Mouse (Mus musculus): ENCODE results near the gene Chgb. TPM values are rescaled to one million over a fixed set of nuclear protein-coding genes. Genes with fewer than 3 reads are reported as not detected.

The Chgb gene
- polyA plus RNA-seq, 1 experiment, result 0.04 TPM

DNA sequence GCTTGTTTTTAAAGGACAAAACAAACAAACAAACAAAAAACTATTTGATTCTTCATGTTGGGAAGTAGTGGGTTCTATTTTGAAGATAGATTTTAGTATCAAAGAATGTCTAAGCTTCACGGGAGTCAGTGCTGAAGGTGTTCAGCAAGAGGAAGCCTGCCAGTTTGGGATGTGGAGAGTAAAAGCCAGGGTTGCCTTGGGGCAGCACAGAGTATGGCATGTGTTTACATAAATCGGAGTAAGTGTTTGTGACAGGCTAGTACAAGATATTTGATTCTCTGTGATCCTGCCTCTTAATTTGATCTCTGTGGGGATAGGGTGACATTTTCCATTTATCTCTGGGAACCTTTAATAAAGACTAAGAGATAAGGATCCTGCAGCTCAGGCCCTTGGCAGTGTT lies 28.7 kb upstream of the Chgb start:
- no peak overlapping the region for H3K4me2 ChIP-seq (ENCODE audit: low read depth)
- H3K27me3 ChIP-seq (ENCODE audit: control insufficient read depth, insufficient read depth, insufficient read length), result no peaks in the 10 kb centered on the region
- TF ChIP-seq POLR2A (IDR thresholded peaks at IDR 0.05; ENCODE audit: insufficient read length, low read depth) (no peak), E2F4 (IDR thresholded peaks at IDR 0.05; ENCODE audit: insufficient read depth) (no peak), MYOG (IDR thresholded peaks at IDR 0.05; ENCODE audit: control insufficient read depth in 1 of 3, insufficient read depth in 1 of 3, insufficient read length in 2 of 3, low read depth in 2 of 3) (no peak), MYOD1 (IDR thresholded peaks at IDR 0.05; ENCODE audit: control insufficient read depth in 1 of 3, insufficient read length in 2 of 3, low read depth in 2 of 3) (no peak), POLR2AphosphoS2 (IDR thresholded peaks at IDR 0.05; ENCODE audit: insufficient read length, low read depth) (no peak), MAX (IDR thresholded peaks at IDR 0.05; ENCODE audit: low read depth) (no peak), USF1 (IDR thresholded peaks at IDR 0.05; ENCODE audit: low read depth) (no peak), SRF (IDR thresholded peaks at IDR 0.05; ENCODE audit: control insufficient read depth, insufficient read length, low read depth) (no peak), TCF12 (IDR thresholded peaks at IDR 0.05; ENCODE audit: insufficient read depth, poor library complexity, severe bottlenecking) (no peak), CEBPB (IDR thresholded peaks at IDR 0.05; ENCODE audit: insufficient read depth, poor library complexity, severe bottlenecking) (no peak), REST (IDR thresholded peaks at IDR 0.05; ENCODE audit: insufficient read depth, insufficient read length) (no peak), TCF3 (IDR thresholded peaks at IDR 0.05; ENCODE audit: insufficient read length, low read depth) (no peak)
- no peaks in the 10 kb centered on the region for H3K36me3 ChIP-seq (ENCODE audit: control insufficient read depth, insufficient read depth)
- H3ac ChIP-seq (ENCODE audit: control insufficient read depth, insufficient read length), result no peak overlapping the region
- H3K4me3 ChIP-seq, result no peak overlapping the region
- no peaks in the 10 kb centered on the region for H3K79me2 ChIP-seq (ENCODE audit: control insufficient read depth, insufficient read depth)

DNA sequence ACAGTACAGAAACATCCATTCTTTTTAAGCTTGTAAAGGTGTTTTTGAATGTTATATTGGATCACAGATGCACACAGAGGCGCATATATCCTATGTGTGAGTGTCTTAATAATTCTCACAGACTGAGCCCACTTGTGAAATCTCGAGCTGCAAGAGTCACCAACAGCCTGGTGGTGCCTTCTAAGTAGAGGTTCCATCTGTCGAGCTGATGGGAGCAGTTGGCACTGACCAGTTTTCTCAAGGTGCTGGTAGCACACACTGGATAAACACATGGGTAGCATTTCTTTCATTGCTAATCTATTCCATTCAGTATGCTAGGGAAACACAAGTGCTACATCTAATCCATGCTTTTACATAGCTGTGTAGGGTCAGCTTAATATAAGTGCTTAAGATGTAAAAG lies 27.9 kb upstream of the Chgb start:
- Histone ChIP-seq H3K4me3 (no peak overlapping the region), H3K36me3 (ENCODE audit: control insufficient read depth, insufficient read depth) (no peaks in the 10 kb centered on the region), H3K27me3 (ENCODE audit: control insufficient read depth, insufficient read depth, insufficient read length) (no peaks in the 10 kb centered on the region), H3ac (ENCODE audit: control insufficient read depth, insufficient read length) (no peak overlapping the region), H3K79me2 (ENCODE audit: control insufficient read depth, insufficient read depth) (no peaks in the 10 kb centered on the region), H3K4me2 (ENCODE audit: low read depth) (no peak overlapping the region)
- TF ChIP-seq POLR2AphosphoS2 (IDR thresholded peaks at IDR 0.05; ENCODE audit: insufficient read length, low read depth) (no peak), USF1 (IDR thresholded peaks at IDR 0.05; ENCODE audit: low read depth) (no peak), REST (IDR thresholded peaks at IDR 0.05; ENCODE audit: insufficient read depth, insufficient read length) (no peak), MYOD1 (IDR thresholded peaks at IDR 0.05; ENCODE audit: control insufficient read depth in 1 of 3, insufficient read length in 2 of 3, low read depth in 2 of 3) (no peak), MAX (IDR thresholded peaks at IDR 0.05; ENCODE audit: low read depth) (no peak), SRF (IDR thresholded peaks at IDR 0.05; ENCODE audit: control insufficient read depth, insufficient read length, low read depth) (no peak), POLR2A (IDR thresholded peaks at IDR 0.05; ENCODE audit: insufficient read length, low read depth) (no peak), CEBPB (IDR thresholded peaks at IDR 0.05; ENCODE audit: insufficient read depth, poor library complexity, severe bottlenecking) (no peak), E2F4 (IDR thresholded peaks at IDR 0.05; ENCODE audit: insufficient read depth) (no peak), TCF12 (IDR thresholded peaks at IDR 0.05; ENCODE audit: insufficient read depth, poor library complexity, severe bottlenecking) (no peak), TCF3 (IDR thresholded peaks at IDR 0.05; ENCODE audit: insufficient read length, low read depth) (no peak), MYOG (IDR thresholded peaks at IDR 0.05; ENCODE audit: control insufficient read depth in 1 of 3, insufficient read depth in 1 of 3, insufficient read length in 2 of 3, low read depth in 2 of 3) (no peak)

DNA sequence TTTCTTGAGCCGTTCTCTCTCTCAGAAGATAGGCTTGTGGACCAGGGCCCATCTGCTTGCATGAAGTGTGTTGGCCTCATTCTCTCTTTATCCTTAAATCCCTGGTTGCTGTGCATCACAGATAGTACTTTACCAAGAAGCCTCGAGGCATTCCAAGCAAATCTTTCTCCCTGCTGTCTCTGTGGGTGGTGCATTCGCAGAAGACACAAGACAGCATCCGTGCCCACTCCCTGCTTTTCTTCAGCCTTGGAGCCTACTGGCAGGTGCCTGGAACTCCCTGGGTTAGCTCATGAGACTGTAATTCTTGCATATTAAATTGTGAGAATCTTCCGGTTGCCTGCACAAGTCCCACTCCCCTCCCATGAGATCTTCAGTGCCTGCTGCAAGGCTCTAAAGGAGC lies 23.2 kb upstream of the Chgb start:
- no peak overlapping the region for H3K4me3 ChIP-seq
- TF ChIP-seq POLR2A (IDR thresholded peaks at IDR 0.05; ENCODE audit: insufficient read length, low read depth) (no peak), USF1 (IDR thresholded peaks at IDR 0.05; ENCODE audit: low read depth) (no peak), REST (IDR thresholded peaks at IDR 0.05; ENCODE audit: insufficient read depth, insufficient read length) (no peak), TCF12 (IDR thresholded peaks at IDR 0.05; ENCODE audit: insufficient read depth, poor library complexity, severe bottlenecking) (no peak), CEBPB (IDR thresholded peaks at IDR 0.05; ENCODE audit: insufficient read depth, poor library complexity, severe bottlenecking) (no peak), MAX (IDR thresholded peaks at IDR 0.05; ENCODE audit: low read depth) (no peak), SRF (IDR thresholded peaks at IDR 0.05; ENCODE audit: control insufficient read depth, insufficient read length, low read depth) (no peak), MYOG (IDR thresholded peaks at IDR 0.05; ENCODE audit: control insufficient read depth in 1 of 3, insufficient read depth in 1 of 3, insufficient read length in 2 of 3, low read depth in 2 of 3) (no peak), TCF3 (IDR thresholded peaks at IDR 0.05; ENCODE audit: insufficient read length, low read depth) (no peak), POLR2AphosphoS2 (IDR thresholded peaks at IDR 0.05; ENCODE audit: insufficient read length, low read depth) (no peak), MYOD1 (IDR thresholded peaks at IDR 0.05; ENCODE audit: control insufficient read depth in 1 of 3, insufficient read length in 2 of 3, low read depth in 2 of 3) (no peak), E2F4 (IDR thresholded peaks at IDR 0.05; ENCODE audit: insufficient read depth) (no peak)

DNA sequence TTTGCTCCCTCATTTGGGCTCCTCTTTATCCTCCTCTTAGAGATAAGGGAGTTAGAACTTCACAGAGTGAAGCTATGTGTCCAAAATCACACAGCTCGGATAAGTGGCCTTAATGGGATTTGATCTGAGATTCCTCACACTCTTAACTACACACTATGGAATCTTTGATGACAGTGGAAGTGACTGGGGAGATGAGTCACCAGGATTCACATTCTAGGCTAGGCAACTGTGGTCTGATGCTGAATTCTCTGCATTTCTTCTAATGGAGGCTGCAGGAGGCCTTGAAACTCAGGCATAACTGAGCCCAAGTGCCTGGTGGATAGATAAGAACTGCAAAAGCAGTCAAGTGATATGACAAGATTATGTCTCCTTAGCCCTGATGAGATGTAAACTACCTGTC lies 10.3 kb upstream of the Chgb start:
- no peak overlapping the region for H3K4me2 ChIP-seq (ENCODE audit: low read depth)
- no peaks in the 10 kb centered on the region for H3K79me2 ChIP-seq (ENCODE audit: control insufficient read depth, insufficient read depth)
- no peak for TF ChIP-seq MAX (IDR thresholded peaks at IDR 0.05; ENCODE audit: low read depth)
- no peak for TF ChIP-seq REST (IDR thresholded peaks at IDR 0.05; ENCODE audit: insufficient read depth, insufficient read length)
- TF ChIP-seq CEBPB (IDR thresholded peaks at IDR 0.05; ENCODE audit: insufficient read depth, poor library complexity, severe bottlenecking), result no peak
- no peak for TF ChIP-seq POLR2A (IDR thresholded peaks at IDR 0.05; ENCODE audit: insufficient read length, low read depth)
- no peak for TF ChIP-seq TCF12 (IDR thresholded peaks at IDR 0.05; ENCODE audit: insufficient read depth, poor library complexity, severe bottlenecking)
- no peak for TF ChIP-seq USF1 (IDR thresholded peaks at IDR 0.05; ENCODE audit: low read depth)
- TF ChIP-seq MYOD1 (IDR thresholded peaks at IDR 0.05; ENCODE audit: control insufficient read depth in 1 of 3, insufficient read length in 2 of 3, low read depth in 2 of 3), result no peak
- TF ChIP-seq POLR2AphosphoS2 (IDR thresholded peaks at IDR 0.05; ENCODE audit: insufficient read length, low read depth), result no peak
- TF ChIP-seq TCF3 (IDR thresholded peaks at IDR 0.05; ENCODE audit: insufficient read length, low read depth), result no peak
- no peak for TF ChIP-seq E2F4 (IDR thresholded peaks at IDR 0.05; ENCODE audit: insufficient read depth)
- no peak for TF ChIP-seq MYOG (IDR thresholded peaks at IDR 0.05; ENCODE audit: control insufficient read depth in 1 of 3, insufficient read depth in 1 of 3, insufficient read length in 2 of 3, low read depth in 2 of 3)
- H3K4me3 ChIP-seq, result no peak overlapping the region
- no peaks in the 10 kb centered on the region for H3K36me3 ChIP-seq (ENCODE audit: control insufficient read depth, insufficient read depth)
- no peaks in the 10 kb centered on the region for H3K27me3 ChIP-seq (ENCODE audit: control insufficient read depth, insufficient read depth, insufficient read length)
- H3ac ChIP-seq (ENCODE audit: control insufficient read depth, insufficient read length), result no peak overlapping the region

More for the DNA sequence above, 23.2 kb upstream of the Chgb start:
- no peaks in the 10 kb centered on the region for H3K36me3 ChIP-seq (ENCODE audit: control insufficient read depth, insufficient read depth)
- H3ac ChIP-seq (ENCODE audit: control insufficient read depth, insufficient read length), result no peak overlapping the region
- no peaks in the 10 kb centered on the region for H3K27me3 ChIP-seq (ENCODE audit: control insufficient read depth, insufficient read depth, insufficient read length)
- no peak overlapping the region for H3K4me2 ChIP-seq (ENCODE audit: low read depth)
- H3K79me2 ChIP-seq (ENCODE audit: control insufficient read depth, insufficient read depth), result no peaks in the 10 kb centered on the region

Data from myocyte (in vitro differentiated cells).